Mouse (Mus musculus) embryonic facial prominence, embryonic 14.5 days (tissue): Measurements from ENCODE around the gene Arv1. TPM values are rescaled to one million over a fixed set of nuclear protein-coding genes. Genes with fewer than 3 reads are reported as not detected.
A peak's percentile ranks its signal among the peaks of the same experiment; 100 is the strongest.

Experiments used
- ATAC-seq: fragments of 200-750 bp; cut with Nextera tagmentation; 2 replicates; pipeline ENCODE4 v1.8.0; 2017; ENCODE audit warnings: low read depth, moderate number of reproducible peaks, moderate TSS enrichment
- DNase-seq: peaks from one replicate; pipeline ENCODE4 v3.0.0-alpha.2; 2015; ENCODE audit warnings: low spot score
- H3K27ac ChIP-seq: fragments of 300-500 bp; sonication (generic); replicated peaks from 2 replicates; pipeline ENCODE4 v1.5.1; 2014; ENCODE audit warnings: low read depth, mild to moderate bottlenecking, low read length, moderate library complexity
- H3K27me3 ChIP-seq: fragments of 300-500 bp; sonication (generic); replicated peaks from 2 replicates; pipeline ENCODE4 v1.6.1; 2014; ENCODE audit warnings: low read length; ENCODE audit not compliant: control insufficient read depth, insufficient read depth
- H3K36me3 ChIP-seq: fragments of 300-500 bp; sonication (generic); 2 replicates; pipeline ENCODE4 v1.6.1; 2014; ENCODE audit warnings: low read length, mixed read lengths; ENCODE audit not compliant: control insufficient read depth, insufficient read depth
- H3K4me1 ChIP-seq: fragments of 300-500 bp; sonication (generic); 2 replicates; pipeline ENCODE4 v1.6.1; 2014; ENCODE audit warnings: antibody characterized with exemption, low read length; ENCODE audit not compliant: control insufficient read depth, insufficient read depth
- H3K4me2 ChIP-seq: fragments of 300-500 bp; sonication (generic); 2 replicates; pipeline ENCODE4 v1.6.1; 2014; ENCODE audit warnings: low read depth, mild to moderate bottlenecking, low read length, moderate library complexity, mixed read lengths
- H3K4me3 ChIP-seq: fragments of 300-500 bp; sonication (generic); 2 replicates; pipeline ENCODE4 v1.5.1; 2014; ENCODE audit warnings: low read depth, mild to moderate bottlenecking, low read length
- H3K9ac ChIP-seq: fragments of 300-500 bp; sonication (generic); 2 replicates; pipeline ENCODE4 v1.6.1; 2014; ENCODE audit warnings: low read depth, mild to moderate bottlenecking, low read length, moderate library complexity, mixed read lengths
- H3K9me3 ChIP-seq: fragments of 300-500 bp; sonication (generic); 2 replicates; pipeline ENCODE4 v1.6.1; 2016; ENCODE audit warnings: low read length; ENCODE audit not compliant: control insufficient read depth
- WGBS: fragments of 180-500 bp; shearing (Covaris S2); extraction: QIAGEN DNeasy Blood & Tissue Kit; methylation state at CpG from one replicate; pipeline ENCODE4 v1.1.7; 2014; 5-methylcytosine and 5-hydroxymethylcytosine counted together
- polyA plus RNA-seq: library from polyadenylated mRNA; unstranded; fragments of >200 nt; fragmentation: Nextera tagmentation; extraction: Ambion mirVana; gene quantifications from 2 replicates; pipeline ENCODE4 v1.2.1, GENCODE M21; 2014

The Arv1 gene
- polyA plus RNA-seq, 1 experiment from 2014 or later: 16.1 TPM

GRCm38 (mm10) chr8:124756153-124756552 lies 34.2 kb downstream of the Arv1 start:
- Histone ChIP-seq H3K4me2 (no peak overlapping the region), H3K27me3 (peaks cover 22% of the 10 kb centered on the region), H3K4me1 (peaks cover 7% of the 10 kb centered on the region; the same call in 1 of the 2 replicates), H3K4me3 (no peak overlapping the region), H3K36me3 (no peaks in the 10 kb centered on the region), H3K9ac (no peak overlapping the region), H3K9me3 (no peaks in the 10 kb centered on the region), H3K27ac (no peak overlapping the region)
- 57% methylated on average over 2 of the region's 2 CpGs for WGBS
- DNase-seq: no peak
- no peak for ATAC-seq

DNA sequence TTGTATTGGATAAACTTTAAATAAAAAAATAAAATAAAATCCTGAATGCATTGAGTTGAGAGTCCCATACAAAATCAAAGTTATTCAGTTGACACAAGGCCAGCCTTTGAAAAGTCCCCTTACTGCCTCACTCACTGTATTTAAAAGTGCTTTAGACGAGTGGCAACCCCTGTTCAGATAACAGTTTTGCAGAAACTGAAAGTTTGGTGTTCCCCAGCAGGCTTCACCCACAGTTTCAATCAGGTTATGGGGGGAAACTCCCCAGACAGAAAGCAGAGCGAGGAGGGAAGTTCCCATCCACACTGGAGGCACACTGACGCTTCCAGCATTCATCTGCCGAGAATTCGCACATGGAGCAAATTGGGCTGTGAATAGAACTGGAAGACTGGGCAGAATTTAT lies 34.7 kb downstream of the Arv1 start:
- Histone ChIP-seq H3K4me3 (no peak overlapping the region), H3K27ac (no peak overlapping the region), H3K4me1 (peaks cover 3% of the 10 kb centered on the region; the same call in 1 of the 2 replicates), H3K9ac (no peak overlapping the region), H3K4me2 (no peak overlapping the region), H3K36me3 (no peaks in the 10 kb centered on the region), H3K27me3 (peaks cover 18% of the 10 kb centered on the region), H3K9me3 (no peaks in the 10 kb centered on the region)
- WGBS: 42% methylated on average over 5 of the region's 5 CpGs
- no peak for ATAC-seq
- no peak for DNase-seq

DNA sequence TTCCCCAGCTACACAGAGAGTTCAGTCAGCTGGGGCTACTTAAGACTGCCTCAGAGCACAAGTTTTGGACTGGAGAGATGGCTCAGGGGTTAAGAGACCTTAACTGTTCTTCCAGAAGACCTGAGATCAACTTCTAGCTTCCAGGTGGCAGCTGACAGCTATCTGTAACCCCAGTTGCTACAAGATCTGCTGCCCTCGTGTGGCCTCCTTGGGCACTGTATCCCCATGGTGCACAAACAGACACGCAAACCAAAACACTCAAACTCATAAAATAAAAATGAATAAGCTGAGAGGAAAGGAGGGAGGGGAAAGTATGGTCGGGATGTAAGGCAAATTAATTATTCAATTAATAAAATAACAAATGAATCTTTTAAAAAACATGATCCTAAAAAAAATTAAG lies 36.6 kb downstream of the Arv1 start:
- H3K4me3 ChIP-seq: no peak overlapping the region
- no peak overlapping the region for H3K27ac ChIP-seq
- H3K27me3 ChIP-seq: no peaks in the 10 kb centered on the region; the same call in 1 of the 2 replicates
- DNase-seq (no peak), ATAC-seq (no peak)
- no peaks in the 10 kb centered on the region for H3K4me1 ChIP-seq
- H3K36me3 ChIP-seq: no peaks in the 10 kb centered on the region
- 34% methylated on average over 3 of the region's 3 CpGs for WGBS
- H3K9ac ChIP-seq: no peak overlapping the region
- H3K4me2 ChIP-seq: no peak overlapping the region
- no peaks in the 10 kb centered on the region for H3K9me3 ChIP-seq

GRCm38 (mm10) chr8:124763061-124763460 lies 41.1 kb downstream of the Arv1 start:
- Histone ChIP-seq H3K27ac (no peak overlapping the region), H3K36me3 (no peaks in the 10 kb centered on the region), H3K27me3 (no peaks in the 10 kb centered on the region; the same call in 1 of the 2 replicates), H3K9ac (no peak overlapping the region), H3K9me3 (no peaks in the 10 kb centered on the region), H3K4me1 (no peaks in the 10 kb centered on the region), H3K4me3 (no peak overlapping the region), H3K4me2 (no peak overlapping the region)
- ATAC-seq: no peak
- 46% methylated on average over 7 of the region's 7 CpGs for WGBS
- DNase-seq: no peak

GRCm38 (mm10) chr8:124772389-124772788 lies 50.5 kb downstream of the Arv1 start:
- H3K4me1 ChIP-seq: peaks cover 3% of the 10 kb centered on the region
- no peak overlapping the region for H3K4me2 ChIP-seq
- H3K36me3 ChIP-seq: no peaks in the 10 kb centered on the region
- no peaks in the 10 kb centered on the region for H3K27me3 ChIP-seq
- no peak overlapping the region for H3K9ac ChIP-seq
- WGBS: 46% methylated on average over 2 of the region's 2 CpGs
- H3K9me3 ChIP-seq: no peaks in the 10 kb centered on the region
- H3K27ac ChIP-seq: no peak overlapping the region
- no peak overlapping the region for H3K4me3 ChIP-seq
- DNase-seq (no peak), ATAC-seq (no peak)

DNA sequence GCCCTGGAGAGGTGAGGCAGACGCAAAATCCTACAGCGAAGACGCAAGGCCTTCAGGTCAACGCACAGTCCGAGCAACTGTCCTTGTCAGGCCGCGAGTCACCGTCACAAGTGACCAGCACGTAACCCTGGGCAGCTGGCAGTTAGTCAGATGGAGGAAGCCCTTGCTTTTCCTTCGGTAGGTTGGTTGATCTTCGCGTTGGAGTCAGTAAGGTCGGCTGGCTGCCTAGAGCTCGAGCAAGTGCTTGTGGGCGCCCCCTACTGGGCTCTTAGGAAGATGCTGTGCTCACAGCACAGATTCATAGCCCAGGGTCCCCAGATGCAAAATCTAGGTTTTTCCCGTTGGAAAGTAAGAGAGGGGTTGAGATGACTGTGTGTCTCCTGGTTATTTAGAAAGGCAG lies 53.8 kb downstream of the Arv1 start:
- Histone ChIP-seq H3K4me1 (peaks cover 3% of the 10 kb centered on the region), H3K9ac (no peak overlapping the region), H3K9me3 (no peaks in the 10 kb centered on the region), H3K4me2 (peak overlapping the region; percentile 43), H3K27ac (no peak overlapping the region), H3K36me3 (no peaks in the 10 kb centered on the region), H3K4me3 (no peak overlapping the region), H3K27me3 (no peaks in the 10 kb centered on the region)
- ATAC-seq (no peak), DNase-seq (peak; percentile 83)
- WGBS: 13% methylated on average over 16 of the region's 16 CpGs

GRCm38 (mm10) chr8:124780236-124780635 lies 58.3 kb downstream of the Arv1 start:
- Histone ChIP-seq H3K36me3 (no peaks in the 10 kb centered on the region), H3K4me1 (peaks cover 6% of the 10 kb centered on the region), H3K9me3 (no peaks in the 10 kb centered on the region), H3K4me2 (no peak overlapping the region), H3K9ac (no peak overlapping the region), H3K4me3 (no peak overlapping the region), H3K27ac (no peak overlapping the region), H3K27me3 (no peaks in the 10 kb centered on the region)
- ATAC-seq (peak; percentile 81; the same call in 1 of the 2 replicates), DNase-seq (peak; percentile 84)
- WGBS: 20% methylated on average over 7 of the region's 7 CpGs

DNA sequence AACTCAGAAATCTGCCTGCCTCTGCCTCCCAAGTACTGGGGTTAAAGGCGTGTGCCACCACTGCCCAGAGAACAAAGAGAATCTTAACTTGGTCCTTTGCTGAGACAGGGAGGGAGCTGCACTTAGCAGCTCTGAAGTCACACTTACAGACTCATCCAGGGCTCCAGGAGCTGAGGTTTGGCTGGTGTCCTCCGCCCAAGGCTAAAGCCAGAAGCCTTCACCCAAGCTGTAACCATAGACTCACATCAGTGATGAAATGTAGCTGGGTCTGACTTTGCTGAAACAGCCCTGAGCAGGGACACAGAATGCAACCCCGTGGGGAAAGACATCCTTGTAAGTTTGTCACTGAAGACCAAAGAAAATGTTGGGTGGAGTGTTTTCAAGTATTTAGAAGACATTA lies 60.5 kb downstream of the Arv1 start:
- Histone ChIP-seq H3K36me3 (no peaks in the 10 kb centered on the region), H3K9ac (no peak overlapping the region), H3K4me3 (no peak overlapping the region), H3K27ac (no peak overlapping the region), H3K27me3 (no peaks in the 10 kb centered on the region), H3K4me1 (peaks cover 3% of the 10 kb centered on the region; the same call in 1 of the 2 replicates), H3K9me3 (no peaks in the 10 kb centered on the region), H3K4me2 (no peak overlapping the region)
- no peak for ATAC-seq
- DNase-seq: no peak
- 92% methylated on average over 3 of the region's 3 CpGs for WGBS

GRCm38 (mm10) chr8:124783228-124783627 lies 61.3 kb downstream of the Arv1 start:
- 81% methylated on average over 15 of the region's 15 CpGs for WGBS
- Histone ChIP-seq H3K4me1 (peaks cover 3% of the 10 kb centered on the region; the same call in 1 of the 2 replicates), H3K4me3 (no peak overlapping the region), H3K36me3 (no peaks in the 10 kb centered on the region), H3K4me2 (no peak overlapping the region), H3K9ac (no peak overlapping the region), H3K27me3 (no peaks in the 10 kb centered on the region), H3K27ac (no peak overlapping the region), H3K9me3 (no peaks in the 10 kb centered on the region)
- DNase-seq (no peak), ATAC-seq (no peak)
